Mouse (Mus musculus): ENCODE measurements around the gene Nkx1-1.

- TF ChIP-seq CTCF (IDR thresholded peaks at IDR 0.05; ENCODE audit: control insufficient read depth, insufficient read depth, low read length) (no peak), POLR2A (IDR thresholded peaks at IDR 0.05; ENCODE audit: borderline replicate concordance, control insufficient read depth, low read depth, low read length) (no peak)
Measured at GRCm38 (mm10) chr5:33480582-33481317, 47.0 kb upstream of the Nkx1-1 start.
